Mouse (Mus musculus) MEL (cell line): ENCODE measurements at regions not wholly inside any gene's neighbourhood (a gene's known extent, or its start where the extent isn't known, plus 50 kb on each side); places are given as distances from the start of the nearest gene placed in this dataset.

Source experiments
- DNase-seq: peaks from one replicate; pipeline ENCODE4 v3.0.0; 2011; ENCODE audit warnings: low read depth, low spot score
- H3K27ac ChIP-seq: 2 replicates; pipeline ENCODE4 v1.5.1; 2012; ENCODE audit warnings: low read depth, mild to moderate bottlenecking, control low read depth, low read length, moderate library complexity; ENCODE audit not compliant: control insufficient read depth
- H3K27me3 ChIP-seq, 2 experiments: fragments of 150-350 bp in 1 of 2; sonication (generic) in 1 of 2; 2 replicates each; pipeline ENCODE4 v1.6.1; 2012; ENCODE audit warnings: low read length in 2 of 2, mild to moderate bottlenecking in 2 of 2, improper control_type of control experiment in 1 of 2, moderate library complexity in 1 of 2; ENCODE audit not compliant: insufficient read depth in 2 of 2, control insufficient read depth in 1 of 2
- H3K36me3 ChIP-seq, 2 experiments: 2 replicates each; pipeline ENCODE4 v1.6.1; 2012 to 2014; ENCODE audit warnings: low read length in 2 of 2, improper control_type of control experiment in 1 of 2, inconsistent platforms in 1 of 2, mild to moderate bottlenecking in 1 of 2; ENCODE audit not compliant: insufficient read depth in 2 of 2, control insufficient read depth in 1 of 2
- H3K4me1 ChIP-seq, 2 experiments: fragments of 150-350 bp in 1 of 2; sonication (generic) in 1 of 2; 2 replicates each; pipeline ENCODE4 v1.6.1; 2012; ENCODE audit warnings: low read length in 2 of 2, improper control_type of control experiment in 1 of 2, mild to moderate bottlenecking in 1 of 2; ENCODE audit not compliant: insufficient read depth in 2 of 2, control insufficient read depth in 1 of 2
- H3K4me3 ChIP-seq, 2 experiments: fragments of 150-350 bp in 1 of 2; sonication (generic) in 1 of 2; 2 replicates each; pipeline ENCODE4 v1.5.1; 2012; ENCODE audit warnings: low read depth in 2 of 2, low read length in 2 of 2, mild to moderate bottlenecking in 2 of 2, moderate library complexity in 2 of 2, control low read depth in 1 of 2, improper control_type of control experiment in 1 of 2; ENCODE audit not compliant: control insufficient read depth in 1 of 2, insufficient read depth in 1 of 2
- H3K79me2 ChIP-seq: 2 replicates; pipeline ENCODE4 v1.6.1; 2012; ENCODE audit warnings: mild to moderate bottlenecking, low read length, moderate library complexity; ENCODE audit not compliant: control insufficient read depth, poor library complexity, insufficient read depth
- H3K9ac ChIP-seq: 2 replicates; pipeline ENCODE4 v1.6.1; 2012; ENCODE audit warnings: low read depth, mild to moderate bottlenecking, control low read depth, low read length, moderate library complexity; ENCODE audit not compliant: control insufficient read depth, poor library complexity, severe bottlenecking
- H3K9me3 ChIP-seq: fragments of 150-350 bp; sonication (generic); replicated peaks from 2 replicates; pipeline ENCODE4 v1.6.1; 2012; ENCODE audit warnings: mild to moderate bottlenecking, low read length, improper control_type of control experiment, moderate library complexity; ENCODE audit not compliant: insufficient read depth
- CHD1 ChIP-seq: IDR thresholded peaks from 2 replicates; pipeline ENCODE4 v1.6.1; 2012; ENCODE audit warnings: low read depth, mild to moderate bottlenecking, inconsistent platforms, low read length, improper control_type of control experiment
- CHD2 ChIP-seq: IDR thresholded peaks from 2 replicates; pipeline ENCODE4 v1.6.1; 2011; ENCODE audit warnings: low read length, improper control_type of control experiment
- CTCF ChIP-seq, 3 experiments: IDR thresholded peaks in 2 of 3; conservative IDR thresholded peaks in 1 of 3; 2 replicates each; pipeline ENCODE4 v1.5.1; 2011 to 2012; ENCODE audit warnings: low read length in 3 of 3, low read depth in 2 of 3, mild to moderate bottlenecking in 2 of 3, improper control_type of control experiment in 1 of 3, inconsistent platforms in 1 of 3, mixed read lengths in 1 of 3, moderate library complexity in 1 of 3; ENCODE audit not compliant: control insufficient read depth in 1 of 3, insufficient read depth in 1 of 3, poor library complexity in 1 of 3, severe bottlenecking in 1 of 3
- ELF1 ChIP-seq: IDR thresholded peaks from 2 replicates; pipeline ENCODE4 v1.6.1; 2014; ENCODE audit warnings: low read depth, mild to moderate bottlenecking, inconsistent platforms, low read length, improper control_type of control experiment, moderate library complexity
- ETS1 ChIP-seq: IDR thresholded peaks from 2 replicates; pipeline ENCODE4 v1.6.1; 2012; ENCODE audit warnings: low read depth, mild to moderate bottlenecking, inconsistent platforms, low read length, improper control_type of control experiment, moderate library complexity
- GABPA ChIP-seq: IDR thresholded peaks from 2 replicates; pipeline ENCODE4 v1.6.1; 2012; ENCODE audit warnings: low read depth, mild to moderate bottlenecking, inconsistent platforms, low read length, improper control_type of control experiment, moderate library complexity
- GATA1 ChIP-seq: IDR thresholded peaks from 2 replicates; pipeline ENCODE4 v1.6.1; 2011; ENCODE audit warnings: low read depth, low read length, improper control_type of control experiment
- KAT2A ChIP-seq: conservative IDR thresholded peaks from 2 replicates; pipeline ENCODE4 v1.6.1; 2012; ENCODE audit warnings: low read depth, low read length, improper control_type of control experiment, inconsistent platforms
- MAFK ChIP-seq: IDR thresholded peaks from 2 replicates; pipeline ENCODE4 v1.6.1; 2011; ENCODE audit warnings: low read depth, mild to moderate bottlenecking, low read length, improper control_type of control experiment, borderline replicate concordance
- MAZ ChIP-seq: IDR thresholded peaks from 2 replicates; pipeline ENCODE4 v1.6.1; 2012; ENCODE audit warnings: low read depth, mild to moderate bottlenecking, inconsistent platforms, low read length, improper control_type of control experiment
- MEF2A ChIP-seq: IDR thresholded peaks from 2 replicates; pipeline ENCODE4 v1.6.1; 2014; ENCODE audit warnings: low read depth, mild to moderate bottlenecking, inconsistent platforms, low read length, improper control_type of control experiment; ENCODE audit not compliant: poor library complexity, insufficient replicate concordance, severe bottlenecking; ENCODE audit errors: extremely low read depth
- MXI1 ChIP-seq: IDR thresholded peaks from 2 replicates; pipeline ENCODE4 v1.6.1; 2011; ENCODE audit warnings: mild to moderate bottlenecking, low read depth, low read length, improper control_type of control experiment
- POLR2AphosphoS5 ChIP-seq: IDR thresholded peaks from 2 replicates; pipeline ENCODE4 v1.6.1; 2012; ENCODE audit warnings: low read depth, borderline replicate concordance, mild to moderate bottlenecking, inconsistent platforms, low read length, moderate library complexity, mixed read lengths
- RAD21 ChIP-seq: IDR thresholded peaks from 2 replicates; pipeline ENCODE4 v1.6.1; 2011; ENCODE audit warnings: mild to moderate bottlenecking, low read depth, low read length, improper control_type of control experiment
- RCOR1 ChIP-seq: IDR thresholded peaks from 2 replicates; pipeline ENCODE4 v1.6.1; 2012; ENCODE audit warnings: low read depth, mild to moderate bottlenecking, inconsistent platforms, low read length, improper control_type of control experiment
- SIN3A ChIP-seq: IDR thresholded peaks from 2 replicates; pipeline ENCODE4 v1.6.1; 2012; ENCODE audit warnings: low read length, improper control_type of control experiment, inconsistent platforms
- TAL1 ChIP-seq: IDR thresholded peaks from 2 replicates; pipeline ENCODE4 v1.6.1; 2012; ENCODE audit warnings: mild to moderate bottlenecking, inconsistent platforms, low read length, moderate library complexity, mixed read lengths
- TCF12 ChIP-seq: IDR thresholded peaks from 2 replicates; pipeline ENCODE4 v1.6.1; 2014; ENCODE audit warnings: low read depth, mild to moderate bottlenecking, inconsistent platforms, low read length, improper control_type of control experiment, moderate library complexity
- ZC3H11A ChIP-seq: IDR thresholded peaks from 2 replicates; pipeline ENCODE4 v1.6.1; 2012; ENCODE audit warnings: low read depth, mild to moderate bottlenecking, inconsistent platforms, low read length, improper control_type of control experiment
- ZKSCAN1 ChIP-seq: IDR thresholded peaks from 2 replicates; pipeline ENCODE4 v1.6.1; 2012; ENCODE audit warnings: low read depth, mild to moderate bottlenecking, inconsistent platforms, low read length, improper control_type of control experiment, moderate library complexity

- Histone ChIP-seq H3K4me3 (no peak overlapping the region), H3K36me3 (no peaks in the 10 kb centered on the region), H3K79me2 (no peaks in the 10 kb centered on the region)
- no peak for DNase-seq
- TF ChIP-seq CHD1 (no peak), ZC3H11A (no peak)
- TF ChIP-seq, all 39 proteins: peak for 0
- Histone ChIP-seq H3K27me3 (no peaks in the 10 kb centered on the region), H3K9ac (no peak overlapping the region), H3K9me3 (no peaks in the 10 kb centered on the region), H3K27ac (no peak overlapping the region), H3K4me1 (no peaks in the 10 kb centered on the region)
Observed at GRCm38 (mm10) chr1:138729089-138729699, 109.3 kb upstream of the Nek7 start.

GRCm38 (mm10) chr1:138720728-138721127, 100.8 kb upstream of the Nek7 start:
- no peaks in the 10 kb centered on the region for H3K4me1 ChIP-seq
- TF ChIP-seq MAZ (no peak), ZKSCAN1 (no peak), RAD21 (no peak), MEF2A (no peak), RCOR1 (no peak), CTCF (IDR thresholded peaks at IDR 0.05 in 2 of 3, conservative IDR thresholded peaks at IDR 0.05 in 1 of 3; ENCODE audit: control insufficient read depth in 1 of 3, insufficient read depth in 1 of 3, low read depth in 2 of 3, low read length in 3 of 3, poor library complexity in 1 of 3, severe bottlenecking in 1 of 3) (no peak), GATA1 (no peak), GABPA (no peak), KAT2A (no peak), SIN3A (no peak), TCF12 (no peak), TAL1 (no peak), CHD2 (no peak), MXI1 (no peak), ETS1 (no peak), MAFK (no peak), ELF1 (no peak), POLR2AphosphoS5 (no peak)

More at GRCm38 (mm10) chr1:138720728-138721127, 100.8 kb upstream of the Nek7 start:
- Histone ChIP-seq H3K9ac (no peak overlapping the region), H3K27ac (no peak overlapping the region), H3K4me3 (no peak overlapping the region), H3K27me3 (no peaks in the 10 kb centered on the region), H3K9me3 (no peaks in the 10 kb centered on the region), H3K36me3 (no peaks in the 10 kb centered on the region), H3K79me2 (no peaks in the 10 kb centered on the region)
- DNase-seq, result no peak
